Mouse (Mus musculus): Measurements from ENCODE around the gene Ube2cbp. TPM values are rescaled to one million over a fixed set of nuclear protein-coding genes. Genes with fewer than 3 reads are reported as not detected.

Ube2cbp gene
- polyA plus RNA-seq, 1 experiment from 2014 or later, result 6.6 TPM

DNA sequence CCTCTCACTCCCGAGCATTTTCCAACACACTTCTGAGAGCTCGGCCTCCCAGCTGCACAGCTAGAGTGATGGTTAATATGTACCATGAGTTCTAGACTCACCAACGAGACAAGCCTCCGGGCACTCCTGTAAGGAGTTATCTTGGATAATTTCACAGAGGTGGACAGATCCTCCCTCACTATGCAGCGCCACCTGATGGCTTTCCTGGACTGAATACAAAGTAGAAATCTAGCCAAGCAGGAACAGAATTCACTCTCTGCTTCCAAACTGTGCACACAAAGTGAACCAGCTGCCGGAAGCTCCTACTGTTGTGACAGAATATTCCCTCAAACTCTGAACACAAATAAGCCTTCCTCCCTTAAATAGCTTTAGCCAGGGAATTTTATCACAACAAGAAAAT lies 69.0 kb downstream of the Ube2cbp start:
- Histone ChIP-seq H3K27me3 (ENCODE audit: control insufficient read depth, insufficient read depth, low read length) (no peaks in the 10 kb centered on the region), H3K4me1 (ENCODE audit: control insufficient read depth, insufficient read depth, low read length) (no peaks in the 10 kb centered on the region), H3K9ac (replicated peaks; ENCODE audit: low read length) (no peak overlapping the region), H3K4me2 (ENCODE audit: low read length) (no peak overlapping the region), H3K4me3 (replicated peaks; ENCODE audit: low read depth, low read length) (no peak overlapping the region), H3K9me3 (ENCODE audit: control insufficient read depth, low read length) (no peaks in the 10 kb centered on the region), H3K27ac (replicated peaks; ENCODE audit: low read depth, low read length) (no peak overlapping the region), H3K36me3 (ENCODE audit: control insufficient read depth, insufficient read depth, low read length) (no peaks in the 10 kb centered on the region)
- DNase-seq (no peak), ATAC-seq (ENCODE audit: low FRiP score, low TSS enrichment) (no peak)
- WGBS, result 81% methylated on average over 6 of the region's 6 CpGs

DNA sequence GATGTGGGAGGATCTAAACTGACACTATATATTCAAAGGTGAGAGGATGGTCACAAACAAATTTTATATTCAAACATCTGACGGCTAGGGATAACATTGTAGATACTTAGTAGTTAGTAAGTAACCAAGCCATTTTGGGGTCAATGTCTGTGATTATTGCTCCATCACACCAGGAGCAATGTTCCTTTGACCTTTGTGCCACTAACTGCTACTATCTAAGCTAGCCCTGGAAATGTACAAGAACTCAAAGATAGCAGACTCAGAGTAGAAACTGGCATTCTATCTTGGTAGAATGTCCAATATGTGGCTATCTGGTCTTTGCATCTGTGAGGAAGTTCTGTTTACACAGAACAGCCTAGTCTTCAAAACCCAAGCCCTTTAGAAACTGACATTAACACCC lies 69.7 kb downstream of the Ube2cbp start:
- Histone ChIP-seq H3K36me3 (ENCODE audit: control insufficient read depth, insufficient read depth, low read length) (no peaks in the 10 kb centered on the region), H3K27ac (replicated peaks; ENCODE audit: low read depth, low read length) (no peak overlapping the region), H3K4me1 (ENCODE audit: control insufficient read depth, insufficient read depth, low read length) (no peaks in the 10 kb centered on the region), H3K4me2 (ENCODE audit: low read length) (no peak overlapping the region), H3K4me3 (replicated peaks; ENCODE audit: low read depth, low read length) (no peak overlapping the region), H3K9me3 (ENCODE audit: control insufficient read depth, low read length) (no peaks in the 10 kb centered on the region), H3K27me3 (ENCODE audit: control insufficient read depth, insufficient read depth, low read length) (no peaks in the 10 kb centered on the region), H3K9ac (replicated peaks; ENCODE audit: low read length) (no peak overlapping the region)
- no peak for ATAC-seq (ENCODE audit: low FRiP score, low TSS enrichment)
- DNase-seq, result no peak
- WGBS, result 96% methylated on average over 1 of the region's 1 CpGs

DNA sequence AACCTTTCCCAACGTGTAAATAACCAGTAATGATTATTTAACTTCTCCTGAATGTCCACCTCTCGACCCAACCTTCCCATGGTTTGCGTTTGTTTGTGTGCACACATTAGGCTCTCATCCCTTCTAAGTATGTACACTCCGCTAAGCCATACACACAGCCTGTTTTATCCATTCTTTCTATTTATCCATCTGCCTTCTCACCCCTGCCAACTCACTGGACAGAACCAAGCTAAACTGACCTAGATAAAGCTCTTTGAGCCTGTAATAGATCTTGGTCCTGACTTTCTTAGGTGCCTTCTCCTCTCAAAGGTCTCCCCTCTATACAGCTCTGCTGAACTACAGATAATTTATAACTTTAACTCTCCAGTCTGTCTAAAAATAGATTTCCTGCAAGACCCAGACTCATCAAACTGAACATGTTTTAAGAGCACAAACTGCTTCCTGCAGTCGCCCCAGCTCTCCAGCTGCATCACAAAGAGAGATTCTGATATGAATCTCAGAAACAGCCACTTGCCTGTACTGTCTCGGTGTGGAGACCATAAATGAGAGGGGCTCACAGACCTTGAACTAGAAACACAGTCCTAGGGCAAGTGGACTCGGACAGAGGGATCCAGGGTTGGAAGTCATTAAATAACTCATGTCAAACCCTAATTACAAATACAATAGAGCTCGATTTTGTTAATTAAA lies 71.0 kb downstream of the Ube2cbp start:
- Histone ChIP-seq H3K27me3 (ENCODE audit: control insufficient read depth, insufficient read depth, low read length) (no peaks in the 10 kb centered on the region), H3K9ac (replicated peaks; ENCODE audit: low read length) (no peak overlapping the region), H3K27ac (replicated peaks; ENCODE audit: low read depth, low read length) (no peak overlapping the region), H3K36me3 (ENCODE audit: control insufficient read depth, insufficient read depth, low read length) (no peaks in the 10 kb centered on the region), H3K9me3 (ENCODE audit: control insufficient read depth, low read length) (no peaks in the 10 kb centered on the region), H3K4me3 (replicated peaks; ENCODE audit: low read depth, low read length) (no peak overlapping the region), H3K4me1 (ENCODE audit: control insufficient read depth, insufficient read depth, low read length) (no peaks in the 10 kb centered on the region), H3K4me2 (ENCODE audit: low read length) (no peak overlapping the region)
- 80% methylated on average over 8 of the region's 8 CpGs for WGBS
- DNase-seq (no peak), ATAC-seq (ENCODE audit: low FRiP score, low TSS enrichment) (no peak)

DNA sequence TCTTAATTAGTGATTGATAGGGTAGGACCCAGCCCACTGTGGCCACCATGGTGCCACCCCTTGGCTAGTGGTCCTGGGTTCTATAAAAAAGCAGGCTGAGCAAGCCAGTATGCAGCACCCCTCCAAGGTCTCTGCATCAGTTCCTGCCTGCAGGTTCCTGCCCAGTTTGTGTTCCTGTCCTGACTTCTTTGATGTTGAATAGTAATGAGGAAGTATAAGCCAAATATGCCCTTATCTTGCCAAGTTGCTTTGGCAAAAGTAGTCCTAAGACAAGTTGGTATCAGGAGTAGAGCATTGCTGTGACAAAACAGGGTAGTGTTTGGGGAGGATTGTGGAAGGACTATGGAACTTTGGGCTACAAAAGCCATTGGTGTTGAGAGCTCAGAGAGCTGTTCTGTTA lies 73.3 kb downstream of the Ube2cbp start:
- H3K4me2 ChIP-seq (ENCODE audit: low read length), result no peak overlapping the region
- no peaks in the 10 kb centered on the region for H3K36me3 ChIP-seq (ENCODE audit: control insufficient read depth, insufficient read depth, low read length)
- H3K27ac ChIP-seq (replicated peaks; ENCODE audit: low read depth, low read length), result no peak overlapping the region
- H3K27me3 ChIP-seq (ENCODE audit: control insufficient read depth, insufficient read depth, low read length), result no peaks in the 10 kb centered on the region
- no peak overlapping the region for H3K9ac ChIP-seq (replicated peaks; ENCODE audit: low read length)
- DNase-seq, result no peak
- no peaks in the 10 kb centered on the region for H3K9me3 ChIP-seq (ENCODE audit: control insufficient read depth, low read length)
- ATAC-seq (ENCODE audit: low FRiP score, low TSS enrichment), result no peak
- no peak overlapping the region for H3K4me3 ChIP-seq (replicated peaks; ENCODE audit: low read depth, low read length)
- H3K4me1 ChIP-seq (ENCODE audit: control insufficient read depth, insufficient read depth, low read length), result no peaks in the 10 kb centered on the region

DNA sequence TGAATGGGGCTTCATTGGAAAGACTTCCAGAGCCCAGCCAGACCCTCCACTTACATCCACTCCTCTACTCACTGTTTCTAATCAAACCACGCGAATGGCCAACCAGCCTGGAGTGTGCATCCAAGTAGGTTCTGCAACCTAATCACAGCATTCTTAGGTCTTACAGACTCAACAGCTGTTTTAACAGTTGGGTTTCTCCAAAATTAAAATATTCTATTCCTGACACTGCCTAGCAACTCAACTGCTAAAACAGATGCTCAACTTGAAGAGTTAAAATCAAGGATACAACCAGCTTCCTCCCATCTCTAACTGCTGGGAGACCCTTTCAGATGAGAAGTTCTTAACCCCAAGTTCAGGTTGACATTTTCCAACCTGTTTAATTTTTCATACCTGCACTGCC lies 74.0 kb downstream of the Ube2cbp start:
- no peaks in the 10 kb centered on the region for H3K27me3 ChIP-seq (ENCODE audit: control insufficient read depth, insufficient read depth, low read length)
- no peak overlapping the region for H3K4me2 ChIP-seq (ENCODE audit: low read length)
- H3K9ac ChIP-seq (replicated peaks; ENCODE audit: low read length), result no peak overlapping the region
- DNase-seq (no peak), ATAC-seq (ENCODE audit: low FRiP score, low TSS enrichment) (no peak)
- 79% methylated on average over 2 of the region's 2 CpGs for WGBS
- no peak overlapping the region for H3K4me3 ChIP-seq (replicated peaks; ENCODE audit: low read depth, low read length)
- no peaks in the 10 kb centered on the region for H3K36me3 ChIP-seq (ENCODE audit: control insufficient read depth, insufficient read depth, low read length)
- H3K27ac ChIP-seq (replicated peaks; ENCODE audit: low read depth, low read length), result no peak overlapping the region
- H3K4me1 ChIP-seq (ENCODE audit: control insufficient read depth, insufficient read depth, low read length), result no peaks in the 10 kb centered on the region
- H3K9me3 ChIP-seq (ENCODE audit: control insufficient read depth, low read length), result no peaks in the 10 kb centered on the region

DNA sequence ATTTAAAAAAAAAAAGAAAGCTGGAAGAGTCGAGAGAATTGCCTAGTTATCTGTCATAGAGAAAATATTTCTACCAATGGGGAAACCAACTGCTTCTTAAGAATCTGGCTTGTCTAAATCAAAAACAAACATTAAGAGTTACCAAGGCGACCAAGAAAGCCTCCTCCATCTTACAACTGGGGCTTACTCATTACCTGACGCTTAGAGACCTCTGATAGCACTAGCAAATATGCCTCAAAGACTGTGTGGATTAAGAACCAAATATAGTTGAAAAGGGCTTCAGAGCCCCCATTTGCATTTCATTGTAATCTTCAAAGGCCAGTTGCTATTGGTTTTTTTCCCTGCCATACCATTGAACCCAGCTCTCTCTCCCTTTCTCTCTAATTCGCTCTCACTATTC lies 76.2 kb downstream of the Ube2cbp start:
- ATAC-seq (ENCODE audit: low FRiP score, low TSS enrichment) (no peak), DNase-seq (peak; percentile 36)
- Histone ChIP-seq H3K4me1 (ENCODE audit: control insufficient read depth, insufficient read depth, low read length) (no peaks in the 10 kb centered on the region), H3K36me3 (ENCODE audit: control insufficient read depth, insufficient read depth, low read length) (no peaks in the 10 kb centered on the region), H3K4me3 (replicated peaks; ENCODE audit: low read depth, low read length) (no peak overlapping the region), H3K9me3 (ENCODE audit: control insufficient read depth, low read length) (no peaks in the 10 kb centered on the region; the same call in 1 of the 2 replicates), H3K9ac (replicated peaks; ENCODE audit: low read length) (no peak overlapping the region), H3K27me3 (ENCODE audit: control insufficient read depth, insufficient read depth, low read length) (no peaks in the 10 kb centered on the region), H3K4me2 (ENCODE audit: low read length) (no peak overlapping the region), H3K27ac (replicated peaks; ENCODE audit: low read depth, low read length) (no peak overlapping the region)
- WGBS, result 43% methylated on average over 4 of the region's 4 CpGs

DNA sequence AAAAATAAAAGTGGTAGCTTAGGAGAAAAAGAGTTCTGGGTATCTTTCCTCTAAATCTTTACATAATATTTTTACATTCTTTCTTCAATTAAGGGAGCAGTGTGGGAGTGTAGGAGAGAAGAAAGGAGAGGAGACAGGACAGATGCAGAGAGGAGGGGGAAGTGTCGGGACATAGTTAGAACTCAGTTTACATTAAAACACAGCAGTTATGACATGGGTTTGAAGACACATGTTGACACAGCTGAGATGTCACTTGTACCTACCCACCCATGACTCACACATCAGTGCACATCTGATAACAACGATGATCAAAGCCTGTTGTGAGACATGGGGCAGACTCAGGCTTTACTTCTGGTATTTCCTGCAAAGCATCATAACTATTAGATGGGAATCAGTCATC lies 87.8 kb downstream of the Ube2cbp start:
- Histone ChIP-seq H3K4me1 (ENCODE audit: control insufficient read depth, insufficient read depth, low read length) (no peaks in the 10 kb centered on the region), H3K4me2 (ENCODE audit: low read length) (no peak overlapping the region), H3K9ac (replicated peaks; ENCODE audit: low read length) (no peak overlapping the region), H3K36me3 (ENCODE audit: control insufficient read depth, insufficient read depth, low read length) (no peaks in the 10 kb centered on the region), H3K4me3 (replicated peaks; ENCODE audit: low read depth, low read length) (no peak overlapping the region), H3K9me3 (ENCODE audit: control insufficient read depth, low read length) (no peaks in the 10 kb centered on the region), H3K27ac (replicated peaks; ENCODE audit: low read depth, low read length) (no peak overlapping the region), H3K27me3 (ENCODE audit: control insufficient read depth, insufficient read depth, low read length) (no peaks in the 10 kb centered on the region)
- WGBS, result 84% methylated on average over 2 of the region's 2 CpGs
- ATAC-seq (ENCODE audit: low FRiP score, low TSS enrichment) (no peak), DNase-seq (no peak)

DNA sequence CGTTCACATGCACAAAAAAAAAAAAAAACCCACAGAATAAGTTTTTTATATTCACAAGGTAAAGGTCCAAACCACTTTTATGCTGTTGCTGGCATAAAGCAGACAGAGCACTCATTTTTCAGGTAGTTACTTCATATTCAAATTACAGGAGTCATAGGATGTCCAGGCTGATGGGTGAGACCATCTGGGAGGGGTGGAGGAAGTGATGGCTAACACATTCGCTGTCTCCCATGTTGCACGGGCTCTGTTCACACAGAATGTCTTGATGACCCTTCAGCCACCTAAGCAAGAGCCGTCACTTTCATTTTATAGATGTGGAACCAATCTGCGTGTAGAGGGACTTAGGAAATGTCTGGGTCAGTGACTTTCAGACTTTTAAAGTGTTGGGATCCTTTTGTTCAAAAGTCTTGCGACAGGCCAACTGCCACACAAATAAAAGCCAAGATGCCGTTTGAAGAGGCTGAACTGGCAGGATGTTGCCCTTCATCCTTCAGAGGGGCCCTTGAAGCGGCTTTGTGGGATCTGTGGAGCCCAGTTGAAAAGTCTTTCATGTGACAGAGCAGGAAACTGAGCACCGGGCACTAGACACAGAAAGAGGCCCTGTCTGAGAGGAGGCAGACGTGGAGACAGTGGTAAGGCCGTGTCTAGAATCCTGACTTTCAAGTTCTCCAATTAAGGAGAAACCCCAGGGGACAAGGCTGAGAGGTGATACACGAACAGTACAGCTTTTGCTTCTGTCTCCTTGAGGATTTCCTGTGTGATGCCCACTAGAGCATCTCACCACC lies 91.8 kb downstream of the Ube2cbp start:
- WGBS, result 37% methylated on average over 12 of the region's 12 CpGs
- Histone ChIP-seq H3K9me3 (ENCODE audit: control insufficient read depth, low read length) (no peaks in the 10 kb centered on the region), H3K4me1 (ENCODE audit: control insufficient read depth, insufficient read depth, low read length) (no peaks in the 10 kb centered on the region), H3K9ac (replicated peaks; ENCODE audit: low read length) (no peak overlapping the region), H3K36me3 (ENCODE audit: control insufficient read depth, insufficient read depth, low read length) (no peaks in the 10 kb centered on the region), H3K27ac (replicated peaks; ENCODE audit: low read depth, low read length) (no peak overlapping the region), H3K27me3 (ENCODE audit: control insufficient read depth, insufficient read depth, low read length) (no peaks in the 10 kb centered on the region), H3K4me3 (replicated peaks; ENCODE audit: low read depth, low read length) (no peak overlapping the region), H3K4me2 (ENCODE audit: low read length) (no peak overlapping the region)
- DNase-seq, result peak; percentile 31
- ATAC-seq (ENCODE audit: low FRiP score, low TSS enrichment), result no peak; the same call in 1 of the 2 replicates

DNA sequence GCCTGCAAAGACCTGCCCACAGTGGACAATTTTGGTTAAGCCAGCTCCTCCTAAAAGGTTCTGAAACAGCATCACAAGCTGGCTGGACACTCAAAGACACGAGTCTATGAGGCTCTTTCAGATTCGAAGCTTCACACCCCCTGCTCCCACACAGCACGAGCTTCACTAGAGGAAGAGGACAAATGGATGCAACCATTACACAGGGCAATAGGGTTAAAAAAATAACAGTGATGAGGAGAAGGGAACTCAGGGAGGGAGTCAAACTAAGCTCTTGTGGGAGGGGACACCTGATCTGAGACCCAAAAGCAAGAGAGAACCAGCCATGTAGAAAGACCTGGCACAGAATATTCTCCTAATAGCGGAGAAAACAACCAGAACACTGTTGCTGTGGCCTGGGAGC lies 95.5 kb downstream of the Ube2cbp start:
- DNase-seq (no peak), ATAC-seq (ENCODE audit: low FRiP score, low TSS enrichment) (no peak)
- Histone ChIP-seq H3K4me3 (replicated peaks; ENCODE audit: low read depth, low read length) (no peak overlapping the region), H3K27me3 (ENCODE audit: control insufficient read depth, insufficient read depth, low read length) (no peaks in the 10 kb centered on the region), H3K27ac (replicated peaks; ENCODE audit: low read depth, low read length) (no peak overlapping the region), H3K4me1 (ENCODE audit: control insufficient read depth, insufficient read depth, low read length) (no peaks in the 10 kb centered on the region), H3K36me3 (ENCODE audit: control insufficient read depth, insufficient read depth, low read length) (no peaks in the 10 kb centered on the region), H3K9me3 (ENCODE audit: control insufficient read depth, low read length) (no peaks in the 10 kb centered on the region), H3K4me2 (ENCODE audit: low read length) (no peak overlapping the region), H3K9ac (replicated peaks; ENCODE audit: low read length) (no peak overlapping the region)
- WGBS, result 85% methylated on average over 4 of the region's 4 CpGs

Measured in midbrain, embryonic 14.5 days (tissue).